Mouse (Mus musculus) erythroblast, embryonic 14.5 days (primary cell): ENCODE measurements around the gene Rfc4.

Source experiments
- GATA1 ChIP-seq: IDR thresholded peaks from 2 replicates; pipeline ENCODE4 v1.6.1; 2012; ENCODE audit warnings: low read length, inconsistent platforms, mixed read lengths
- TAL1 ChIP-seq: IDR thresholded peaks from 3 replicates; pipeline ENCODE4 v1.6.1; 2012; ENCODE audit warnings: low read length, inconsistent platforms, mixed read lengths

- TF ChIP-seq TAL1 (no peak), GATA1 (no peak)
These were observed 21.4 kb upstream of the Rfc4 start for GRCm38 (mm10) chr16:23148936-23149335.
